Mouse (Mus musculus): ENCODE results near the gene Gm2310. TPM values are rescaled to one million over a fixed set of nuclear protein-coding genes. Genes with fewer than 3 reads are reported as not detected.
"Not testable (repeated sequence)": the region's sequence is repeated elsewhere in the genome, so short reads cannot be mapped to it uniquely, and the experiment has no call there.

Gm2310 gene
- polyA plus RNA-seq (2015; fragmentation: Nextera tagmentation; extraction: Ambion mirVana), result not detected in 2 replicates

GRCm38 (mm10) chr15:8519853-8520252 lies at the start of gene Gm2310:
Gene Gm2310, minus strand, starts transcription at chr15:8519953.
- not testable (repeated sequence) for H3K36me3 ChIP-seq; H3K4me2 ChIP-seq; H3K4me3 ChIP-seq; H3K9ac ChIP-seq; H3K9me3 ChIP-seq; H3K27me3 ChIP-seq; H3K4me1 ChIP-seq (replicated peaks); ATAC-seq (ENCODE audit: low read depth); H3K27ac ChIP-seq (replicated peaks)

- Histone ChIP-seq H3K4me2 (peak overlapping the region; percentile 96), H3K4me3 (peak overlapping the region; percentile 56), H3K27ac (replicated peaks) (no peak overlapping the region), H3K36me3 (no peaks in the 10 kb centered on the region), H3K9ac (peak overlapping the region; percentile 69), H3K4me1 (replicated peaks) (peaks cover 12% of the 10 kb centered on the region), H3K9me3 (no peaks in the 10 kb centered on the region), H3K27me3 (peaks cover 23% of the 10 kb centered on the region)
- peak; percentile 91 for ATAC-seq (ENCODE audit: low read depth)
- WGBS, result under 1% methylated on average over 60 of the region's 61 CpGs
Measured at GRCm38 (mm10) chr15:8568645-8569528, 49.1 kb upstream of the Gm2310 start.

- H3K9me3 ChIP-seq, result no peaks in the 10 kb centered on the region
- H3K36me3 ChIP-seq, result no peaks in the 10 kb centered on the region
- peaks cover 23% of the 10 kb centered on the region for H3K27me3 ChIP-seq
- H3K27ac ChIP-seq (replicated peaks), result no peak overlapping the region
- peak overlapping the region; percentile 56 for H3K4me3 ChIP-seq
- H3K4me1 ChIP-seq (replicated peaks), result peaks cover 12% of the 10 kb centered on the region
- no peak for ATAC-seq (ENCODE audit: low read depth)
- WGBS, result 5% methylated on average over 7 of the region's 7 CpGs
- H3K4me2 ChIP-seq, result peak overlapping the region; percentile 96
- H3K9ac ChIP-seq, result peak overlapping the region; percentile 69; the same call in 1 of the 2 replicates
Measured at GRCm38 (mm10) chr15:8568286-8568644, 48.5 kb upstream of the Gm2310 start.

- 65% methylated on average over 6 of the region's 6 CpGs for WGBS
- ATAC-seq (ENCODE audit: low read depth), result no peak
- Histone ChIP-seq H3K27me3 (peaks cover 12% of the 10 kb centered on the region), H3K27ac (replicated peaks) (no peak overlapping the region), H3K36me3 (no peaks in the 10 kb centered on the region), H3K9me3 (no peaks in the 10 kb centered on the region), H3K9ac (no peak overlapping the region), H3K4me2 (no peak overlapping the region), H3K4me3 (no peak overlapping the region), H3K4me1 (replicated peaks) (peaks cover 12% of the 10 kb centered on the region)
Measured at GRCm38 (mm10) chr15:8565416-8565815, 45.7 kb upstream of the Gm2310 start.

GRCm38 (mm10) chr15:8564331-8564730 lies 44.6 kb upstream of the Gm2310 start:
- Histone ChIP-seq H3K27ac (replicated peaks) (no peak overlapping the region), H3K9me3 (no peaks in the 10 kb centered on the region), H3K9ac (no peak overlapping the region), H3K36me3 (no peaks in the 10 kb centered on the region), H3K4me1 (replicated peaks) (peaks cover 7% of the 10 kb centered on the region), H3K4me2 (no peak overlapping the region), H3K27me3 (peaks cover 12% of the 10 kb centered on the region), H3K4me3 (no peak overlapping the region)
- WGBS, result 94% methylated on average over 3 of the region's 3 CpGs
- ATAC-seq (ENCODE audit: low read depth), result no peak

- WGBS, result 73% methylated on average over 1 of the region's 1 CpGs
- Histone ChIP-seq H3K4me3 (no peak overlapping the region), H3K4me2 (no peak overlapping the region), H3K27ac (replicated peaks) (no peak overlapping the region), H3K9me3 (no peaks in the 10 kb centered on the region), H3K9ac (no peak overlapping the region), H3K27me3 (peaks cover 10% of the 10 kb centered on the region), H3K36me3 (no peaks in the 10 kb centered on the region), H3K4me1 (replicated peaks) (peaks cover 5% of the 10 kb centered on the region; the same call in 1 of the 2 replicates)
- ATAC-seq (ENCODE audit: low read depth), result no peak
Measured at GRCm38 (mm10) chr15:8563423-8564194, 43.9 kb upstream of the Gm2310 start.

GRCm38 (mm10) chr15:8562776-8563175 lies 43.0 kb upstream of the Gm2310 start:
- Histone ChIP-seq H3K4me3 (no peak overlapping the region), H3K9me3 (no peaks in the 10 kb centered on the region), H3K9ac (no peak overlapping the region), H3K36me3 (no peaks in the 10 kb centered on the region), H3K4me1 (replicated peaks) (no peaks in the 10 kb centered on the region), H3K27ac (replicated peaks) (no peak overlapping the region), H3K27me3 (peaks cover 2% of the 10 kb centered on the region), H3K4me2 (no peak overlapping the region)
- ATAC-seq (ENCODE audit: low read depth), result no peak
- WGBS, result 92% methylated on average over 7 of the region's 7 CpGs

GRCm38 (mm10) chr15:8531201-8531600 lies 11.4 kb upstream of the Gm2310 start:
- no peaks in the 10 kb centered on the region for H3K36me3 ChIP-seq
- no peak overlapping the region for H3K4me2 ChIP-seq
- H3K4me1 ChIP-seq (replicated peaks), result no peaks in the 10 kb centered on the region
- ATAC-seq (ENCODE audit: low read depth), result no peak
- H3K4me3 ChIP-seq, result no peak overlapping the region
- H3K27me3 ChIP-seq, result no peaks in the 10 kb centered on the region
- H3K27ac ChIP-seq (replicated peaks), result no peak overlapping the region
- H3K9ac ChIP-seq, result no peak overlapping the region
- 84% methylated on average over 5 of the region's 5 CpGs for WGBS
- no peaks in the 10 kb centered on the region for H3K9me3 ChIP-seq

GRCm38 (mm10) chr15:8512957-8513356 lies 6.8 kb downstream of the Gm2310 start:
- no peaks in the 10 kb centered on the region for H3K36me3 ChIP-seq
- no peak overlapping the region for H3K4me3 ChIP-seq
- no peak for ATAC-seq (ENCODE audit: low read depth)
- H3K9ac ChIP-seq, result no peak overlapping the region
- 0 out of 2 replicates have a peak, but pooled peaks cover 3% of the 10 kb centered on the region for H3K4me1 ChIP-seq (replicated peaks)
- H3K4me2 ChIP-seq, result no peak overlapping the region
- 15% methylated on average over 5 of the region's 5 CpGs for WGBS
- no peaks in the 10 kb centered on the region for H3K27me3 ChIP-seq
- no peaks in the 10 kb centered on the region for H3K9me3 ChIP-seq
- H3K27ac ChIP-seq (replicated peaks), result no peak overlapping the region

GRCm38 (mm10) chr15:8511861-8512260 lies 7.9 kb downstream of the Gm2310 start:
- ATAC-seq (ENCODE audit: low read depth), result no peak
- H3K36me3 ChIP-seq, result no peaks in the 10 kb centered on the region
- H3K4me2 ChIP-seq, result no peak overlapping the region
- no peaks in the 10 kb centered on the region for H3K27me3 ChIP-seq
- no peak overlapping the region for H3K4me3 ChIP-seq
- WGBS, result 78% methylated on average over 9 of the region's 9 CpGs
- no peak overlapping the region for H3K9ac ChIP-seq
- no peak overlapping the region for H3K27ac ChIP-seq (replicated peaks)
- H3K4me1 ChIP-seq (replicated peaks), result 0 out of 2 replicates have a peak, but pooled peaks cover 3% of the 10 kb centered on the region
- H3K9me3 ChIP-seq, result no peaks in the 10 kb centered on the region

GRCm38 (mm10) chr15:8502431-8502830 lies 17.3 kb downstream of the Gm2310 start:
- H3K4me2 ChIP-seq, result no peak overlapping the region
- H3K27ac ChIP-seq (replicated peaks), result no peak overlapping the region
- no peak overlapping the region for H3K9ac ChIP-seq
- H3K9me3 ChIP-seq, result no peaks in the 10 kb centered on the region
- no peaks in the 10 kb centered on the region for H3K27me3 ChIP-seq
- H3K36me3 ChIP-seq, result no peaks in the 10 kb centered on the region
- 88% methylated on average over 2 of the region's 2 CpGs for WGBS
- H3K4me1 ChIP-seq (replicated peaks), result no peaks in the 10 kb centered on the region
- ATAC-seq (ENCODE audit: low read depth), result no peak
- H3K4me3 ChIP-seq, result no peak overlapping the region

- Histone ChIP-seq H3K9ac (no peak overlapping the region), H3K4me1 (replicated peaks) (no peaks in the 10 kb centered on the region), H3K36me3 (no peaks in the 10 kb centered on the region), H3K4me2 (no peak overlapping the region), H3K27ac (replicated peaks) (no peak overlapping the region), H3K4me3 (no peak overlapping the region), H3K9me3 (no peaks in the 10 kb centered on the region), H3K27me3 (no peaks in the 10 kb centered on the region)
- 89% methylated on average over 6 of the region's 6 CpGs for WGBS
- ATAC-seq (ENCODE audit: low read depth), result no peak
Measured at GRCm38 (mm10) chr15:8485261-8485660, 34.5 kb downstream of the Gm2310 start.

Data from neural tube, embryonic 13.5 days (tissue).